Mouse (Mus musculus) heart, embryonic 14.5 days (tissue): ENCODE data around the gene Mylk. TPM values are rescaled to one million over a fixed set of nuclear protein-coding genes. Genes with fewer than 3 reads are reported as not detected.

Source experiments
- ATAC-seq: fragments of 200-750 bp; cut with Nextera tagmentation; 2 replicates; pipeline ENCODE4 v1.8.0; 2017; ENCODE audit warnings: low read depth, moderate TSS enrichment; ENCODE audit not compliant: insufficient number of reproducible peaks, insufficient read depth, low FRiP score
- H3K27ac ChIP-seq, 2 experiments: fragments of 200-500 bp in 1 of 2; fragments of 300-500 bp in 1 of 2; sonication (generic) in 1 of 2; replicated peaks in 1 of 2; 2 replicates each; pipeline ENCODE4 v1.5.1; 2012 to 2014; ENCODE audit warnings: low read depth in 2 of 2, low read length in 2 of 2, control low read depth in 1 of 2, mild to moderate bottlenecking in 1 of 2, mixed read lengths in 1 of 2; ENCODE audit not compliant: control insufficient read depth in 1 of 2, insufficient read depth in 1 of 2
- H3K27me3 ChIP-seq: fragments of 300-500 bp; sonication (generic); 2 replicates; pipeline ENCODE4 v1.6.1; 2014; ENCODE audit warnings: mild to moderate bottlenecking, low read length, control low read depth; ENCODE audit not compliant: control insufficient read depth, insufficient read depth
- H3K36me3 ChIP-seq: fragments of 300-500 bp; sonication (generic); 2 replicates; pipeline ENCODE4 v1.6.1; 2014; ENCODE audit warnings: mild to moderate bottlenecking, control low read depth, low read length, mixed read lengths; ENCODE audit not compliant: control insufficient read depth, insufficient read depth
- H3K4me1 ChIP-seq, 2 experiments: fragments of 200-500 bp in 1 of 2; fragments of 300-500 bp in 1 of 2; sonication (generic) in 1 of 2; 2 replicates each; pipeline ENCODE4 v1.6.1; 2012 to 2014; ENCODE audit warnings: low read length in 2 of 2, control low read depth in 1 of 2, mixed read lengths in 1 of 2; ENCODE audit not compliant: control insufficient read depth in 2 of 2, insufficient read depth in 2 of 2
- H3K4me2 ChIP-seq: fragments of 300-500 bp; sonication (generic); 2 replicates; pipeline ENCODE4 v1.6.1; 2014; ENCODE audit warnings: mild to moderate bottlenecking, low read length
- H3K4me3 ChIP-seq, 2 experiments: fragments of 200-500 bp in 1 of 2; fragments of 300-500 bp in 1 of 2; sonication (generic) in 1 of 2; 2 replicates each; pipeline ENCODE4 v1.5.1; 2012 to 2014; ENCODE audit warnings: low read length in 2 of 2, mild to moderate bottlenecking in 2 of 2, control low read depth in 1 of 2, low read depth in 1 of 2, moderate library complexity in 1 of 2; ENCODE audit not compliant: control insufficient read depth in 1 of 2, insufficient read depth in 1 of 2
- H3K9ac ChIP-seq: fragments of 300-500 bp; sonication (generic); 2 replicates; pipeline ENCODE4 v1.6.1; 2014; ENCODE audit warnings: mild to moderate bottlenecking, low read length
- H3K9me3 ChIP-seq: fragments of 300-500 bp; sonication (generic); 2 replicates; pipeline ENCODE4 v1.6.1; 2016; ENCODE audit warnings: low read length, control low read depth; ENCODE audit not compliant: control insufficient read depth
- WGBS: fragments of 180-500 bp; shearing (Covaris S2); extraction: QIAGEN DNeasy Blood & Tissue Kit; methylation state at CpG from one replicate; pipeline ENCODE4 v1.1.7; 2014; 5-methylcytosine and 5-hydroxymethylcytosine counted together
- polyA plus RNA-seq: library from polyadenylated mRNA; unstranded; fragments of >200 nt; fragmentation: Nextera tagmentation; extraction: Ambion mirVana; gene quantifications from 2 replicates; pipeline ENCODE4 v1.2.1, GENCODE M21; 2014

Mylk gene
- polyA plus RNA-seq, 1 experiment from 2014 or later, result 8.5 TPM

GRCm38 (mm10) chr16:34752977-34753376 is 8.0 kb downstream of the Mylk start:
- Histone ChIP-seq H3K4me2 (no peak overlapping the region), H3K36me3 (no peaks in the 10 kb centered on the region), H3K4me3 (no peak overlapping the region), H3K27me3 (0 out of 2 replicates have a peak, but pooled peaks cover 1% of the 10 kb centered on the region), H3K4me1 (no peaks in the 10 kb centered on the region; a peak in 1 of 4 replicates), H3K9ac (no peak overlapping the region), H3K9me3 (no peaks in the 10 kb centered on the region), H3K27ac (no peak overlapping the region)
- 87% methylated on average over 3 of the region's 3 CpGs for WGBS
- no peak for ATAC-seq

GRCm38 (mm10) chr16:34756991-34757390 is 12.0 kb downstream of the Mylk start:
- H3K4me3 ChIP-seq, result no peak overlapping the region
- H3K9ac ChIP-seq, result no peak overlapping the region
- no peaks in the 10 kb centered on the region for H3K27me3 ChIP-seq
- ATAC-seq, result no peak
- no peaks in the 10 kb centered on the region for H3K36me3 ChIP-seq
- 84% methylated on average over 7 of the region's 7 CpGs for WGBS
- no peak overlapping the region for H3K4me2 ChIP-seq
- H3K9me3 ChIP-seq, result no peaks in the 10 kb centered on the region
- no peaks in the 10 kb centered on the region for H3K4me1 ChIP-seq
- H3K27ac ChIP-seq, result no peak overlapping the region

DNA sequence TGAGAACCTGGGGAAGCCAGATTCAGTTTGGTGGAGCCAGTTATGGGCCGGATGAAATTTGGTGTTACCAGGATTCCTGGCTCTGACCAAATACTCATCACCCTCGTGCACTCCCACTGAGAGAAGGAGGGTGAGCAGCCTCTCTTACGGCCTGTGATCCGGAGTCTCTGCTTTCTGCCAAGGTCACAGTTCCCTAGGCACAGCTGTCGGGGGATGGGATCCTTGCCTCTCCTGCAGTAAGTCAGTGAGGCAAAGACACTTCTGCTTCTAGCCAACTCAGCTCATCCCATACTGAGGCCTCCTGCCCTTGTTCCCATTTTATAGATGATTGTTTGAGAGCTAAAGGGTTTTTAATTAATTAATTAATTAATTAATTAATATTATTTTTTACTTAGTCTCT is 13.2 kb downstream of the Mylk start:
- 51% methylated on average over 5 of the region's 5 CpGs for WGBS
- Histone ChIP-seq H3K4me3 (no peak overlapping the region), H3K36me3 (no peaks in the 10 kb centered on the region), H3K4me2 (no peak overlapping the region), H3K27me3 (no peaks in the 10 kb centered on the region), H3K27ac (no peak overlapping the region), H3K4me1 (no peaks in the 10 kb centered on the region), H3K9ac (no peak overlapping the region), H3K9me3 (no peaks in the 10 kb centered on the region)
- no peak for ATAC-seq

- Histone ChIP-seq H3K27ac (no peak overlapping the region), H3K4me1 (no peaks in the 10 kb centered on the region; a peak in 1 of 4 replicates), H3K4me2 (no peak overlapping the region), H3K36me3 (no peaks in the 10 kb centered on the region), H3K9ac (no peak overlapping the region), H3K4me3 (no peak overlapping the region), H3K27me3 (no peaks in the 10 kb centered on the region), H3K9me3 (no peaks in the 10 kb centered on the region)
- 68% methylated on average over 9 of the region's 9 CpGs for WGBS
- ATAC-seq, result no peak
Observed at GRCm38 (mm10) chr16:34763959-34764591, 19.1 kb downstream of the Mylk start.

DNA sequence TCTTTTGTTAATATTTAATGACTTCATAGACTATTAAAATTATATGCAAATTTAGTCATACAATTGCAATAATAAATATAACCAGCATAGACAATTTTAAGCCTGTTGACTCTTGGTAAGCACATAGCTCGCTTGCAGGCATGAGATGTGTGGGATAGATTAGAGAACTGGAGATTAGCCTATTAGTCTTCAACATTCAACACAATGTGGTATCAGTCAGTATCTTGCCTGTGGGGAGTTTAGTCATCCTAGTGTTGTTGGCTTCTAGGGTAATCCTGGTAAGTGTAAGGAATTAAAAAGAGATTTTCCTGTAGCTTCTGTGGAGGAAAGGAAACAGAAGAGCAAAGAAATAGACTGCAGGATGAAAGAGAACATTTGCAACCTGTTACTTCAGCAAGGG is 20.7 kb downstream of the Mylk start:
- Histone ChIP-seq H3K36me3 (no peaks in the 10 kb centered on the region), H3K27me3 (no peaks in the 10 kb centered on the region), H3K9me3 (no peaks in the 10 kb centered on the region), H3K27ac (no peak overlapping the region), H3K4me2 (no peak overlapping the region), H3K4me3 (no peak overlapping the region), H3K9ac (no peak overlapping the region), H3K4me1 (no peaks in the 10 kb centered on the region; a peak in 1 of 4 replicates)
- WGBS, result 63% methylated on average over 1 of the region's 1 CpGs
- ATAC-seq, result no peak

DNA sequence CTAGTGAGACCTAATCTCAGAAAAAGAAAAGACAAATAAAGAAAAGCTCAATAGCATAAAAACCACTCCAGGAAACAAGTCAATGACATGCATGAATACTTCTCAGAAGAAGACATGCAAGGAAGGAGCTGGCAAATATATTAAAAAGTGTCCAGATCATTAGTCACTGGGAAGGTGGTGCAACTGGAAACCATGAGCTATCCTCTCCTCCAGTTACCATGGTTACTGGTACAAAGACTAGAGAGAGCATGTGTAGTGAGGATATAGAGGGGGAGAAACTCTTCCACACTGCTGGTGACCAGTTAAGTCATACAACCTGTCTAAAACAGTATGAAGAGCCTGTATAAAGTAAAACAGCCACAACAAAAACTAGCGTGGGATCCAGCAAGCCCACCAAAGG is 21.2 kb downstream of the Mylk start:
- Histone ChIP-seq H3K27me3 (no peaks in the 10 kb centered on the region), H3K4me1 (no peaks in the 10 kb centered on the region; a peak in 1 of 4 replicates), H3K9ac (no peak overlapping the region), H3K36me3 (no peaks in the 10 kb centered on the region), H3K4me2 (no peak overlapping the region), H3K9me3 (no peaks in the 10 kb centered on the region), H3K27ac (no peak overlapping the region), H3K4me3 (no peak overlapping the region)
- no peak for ATAC-seq
- whole genome bisulfite sequencing, result 92% methylated on average over 1 of the region's 1 CpGs

GRCm38 (mm10) chr16:34767443-34767842 is 22.4 kb downstream of the Mylk start:
- Histone ChIP-seq H3K4me2 (no peak overlapping the region), H3K27me3 (no peaks in the 10 kb centered on the region), H3K4me3 (no peak overlapping the region), H3K36me3 (no peaks in the 10 kb centered on the region), H3K27ac (no peak overlapping the region), H3K9ac (no peak overlapping the region), H3K9me3 (no peaks in the 10 kb centered on the region), H3K4me1 (no peaks in the 10 kb centered on the region; a peak in 1 of 4 replicates)
- 83% methylated on average over 2 of the region's 2 CpGs for WGBS
- ATAC-seq, result no peak

DNA sequence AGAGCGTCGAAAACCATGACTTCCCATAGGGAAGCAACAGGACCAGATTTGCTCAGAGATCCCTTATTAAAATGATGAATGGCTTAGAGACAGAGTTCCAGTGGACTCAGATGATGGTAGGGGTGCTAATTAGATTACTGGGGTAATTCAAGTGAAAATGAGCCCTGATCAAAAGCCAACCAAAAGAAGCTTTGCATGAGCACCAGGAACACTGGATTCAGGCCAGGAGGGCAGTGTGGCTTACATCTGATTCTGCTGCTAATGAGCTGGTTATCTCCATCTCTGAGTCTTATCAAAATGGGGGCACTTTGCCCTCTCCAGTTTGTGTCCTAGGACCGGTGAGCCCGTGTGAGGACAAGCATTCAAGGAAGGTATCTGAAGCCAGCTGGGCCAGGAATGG is 23.4 kb downstream of the Mylk start:
- H3K27ac ChIP-seq, result no peak overlapping the region
- H3K4me3 ChIP-seq, result no peak overlapping the region
- H3K36me3 ChIP-seq, result no peaks in the 10 kb centered on the region
- no peaks in the 10 kb centered on the region for H3K27me3 ChIP-seq
- no peak overlapping the region for H3K9ac ChIP-seq
- H3K4me1 ChIP-seq, result no peaks in the 10 kb centered on the region; a peak in 1 of 4 replicates
- 47% methylated on average over 4 of the region's 4 CpGs for WGBS
- no peak for ATAC-seq
- H3K9me3 ChIP-seq, result no peaks in the 10 kb centered on the region
- H3K4me2 ChIP-seq, result no peak overlapping the region
